Mouse (Mus musculus): ENCODE measurements around the gene Atp8b5.

The Atp8b5 gene

GRCm38 (mm10) chr4:43322336-43322735 is 55.4 kb downstream of the Atp8b5 start:
- DNase-seq (ENCODE audit: low spot score), result no peak

- DNase-seq (ENCODE audit: low spot score), result no peak
Measured at GRCm38 (mm10) chr4:43327118-43327517, 60.2 kb downstream of the Atp8b5 start.

- DNase-seq (ENCODE audit: low spot score), result no peak
Measured at GRCm38 (mm10) chr4:43334771-43335170, 67.8 kb downstream of the Atp8b5 start.

DNA sequence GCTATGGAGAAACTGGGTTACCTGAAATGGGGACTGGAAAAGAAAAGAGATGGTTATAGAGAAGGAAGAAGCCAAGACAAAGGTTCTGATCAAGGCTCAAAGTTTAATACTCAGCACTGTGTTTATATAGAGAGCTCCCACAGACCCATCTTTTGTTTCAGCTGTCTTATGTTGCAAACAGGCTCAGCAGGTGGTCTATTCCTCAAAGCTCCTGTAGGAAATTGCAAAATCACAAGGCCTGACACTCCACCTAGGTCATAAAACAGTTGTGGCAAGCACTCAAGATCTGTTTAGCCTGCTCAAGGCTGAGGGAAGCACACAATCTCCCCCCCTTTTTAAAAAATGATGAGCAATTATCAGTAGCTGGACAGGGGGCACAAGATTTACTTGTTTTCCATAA is 69.2 kb downstream of the Atp8b5 start:
- DNase-seq (ENCODE audit: low spot score), result no peak

DNA sequence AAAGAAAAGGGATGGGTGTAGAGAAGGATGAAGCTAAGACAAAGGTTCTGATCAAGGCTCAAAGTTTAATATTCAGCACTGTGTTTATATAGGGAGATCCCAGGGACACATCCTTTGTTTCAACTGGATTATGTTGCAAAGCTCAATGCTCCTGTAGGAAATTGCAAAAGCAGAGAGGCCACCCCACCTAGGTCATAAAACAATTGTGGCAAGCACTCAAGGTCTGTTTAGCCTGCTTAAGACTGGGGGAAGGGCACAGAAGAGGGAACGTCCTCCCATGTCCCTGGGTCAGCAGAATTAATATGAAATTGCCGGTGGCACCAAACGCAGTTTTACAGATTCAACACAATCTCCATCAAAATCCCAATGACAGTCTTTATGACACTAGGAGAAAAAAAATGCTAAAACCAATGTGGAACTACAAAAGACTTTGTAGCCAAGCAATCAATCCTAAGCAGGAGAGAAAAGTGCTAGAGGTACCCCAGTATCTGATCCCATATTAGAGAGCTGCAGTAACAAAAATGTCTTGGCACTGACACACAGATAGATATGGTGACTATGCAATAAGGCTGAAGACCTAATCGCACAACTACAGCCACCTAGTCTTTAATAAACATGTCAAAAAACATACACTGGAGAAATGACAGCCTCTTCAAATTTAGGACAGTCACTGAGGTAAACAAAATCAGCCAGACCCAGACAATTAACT is 73.3 kb downstream of the Atp8b5 start:
- no peak for DNase-seq (ENCODE audit: low spot score)

GRCm38 (mm10) chr4:43341276-43341891 is 74.4 kb downstream of the Atp8b5 start:
- DNase-seq (ENCODE audit: low spot score), result no peak

GRCm38 (mm10) chr4:43342443-43342842 is 75.5 kb downstream of the Atp8b5 start:
- no peak for DNase-seq (ENCODE audit: low spot score)

GRCm38 (mm10) chr4:43344932-43345331 is 78.0 kb downstream of the Atp8b5 start:
- DNase-seq (ENCODE audit: low spot score), result no peak

GRCm38 (mm10) chr4:43349206-43349605 is 82.2 kb downstream of the Atp8b5 start:
- DNase-seq (ENCODE audit: low spot score), result no peak

- no peak for DNase-seq (ENCODE audit: low spot score)
Measured at GRCm38 (mm10) chr4:43350038-43350560, 83.1 kb downstream of the Atp8b5 start.

GRCm38 (mm10) chr4:43353662-43354061 is 86.7 kb downstream of the Atp8b5 start:
- DNase-seq (ENCODE audit: low spot score), result no peak

DNA sequence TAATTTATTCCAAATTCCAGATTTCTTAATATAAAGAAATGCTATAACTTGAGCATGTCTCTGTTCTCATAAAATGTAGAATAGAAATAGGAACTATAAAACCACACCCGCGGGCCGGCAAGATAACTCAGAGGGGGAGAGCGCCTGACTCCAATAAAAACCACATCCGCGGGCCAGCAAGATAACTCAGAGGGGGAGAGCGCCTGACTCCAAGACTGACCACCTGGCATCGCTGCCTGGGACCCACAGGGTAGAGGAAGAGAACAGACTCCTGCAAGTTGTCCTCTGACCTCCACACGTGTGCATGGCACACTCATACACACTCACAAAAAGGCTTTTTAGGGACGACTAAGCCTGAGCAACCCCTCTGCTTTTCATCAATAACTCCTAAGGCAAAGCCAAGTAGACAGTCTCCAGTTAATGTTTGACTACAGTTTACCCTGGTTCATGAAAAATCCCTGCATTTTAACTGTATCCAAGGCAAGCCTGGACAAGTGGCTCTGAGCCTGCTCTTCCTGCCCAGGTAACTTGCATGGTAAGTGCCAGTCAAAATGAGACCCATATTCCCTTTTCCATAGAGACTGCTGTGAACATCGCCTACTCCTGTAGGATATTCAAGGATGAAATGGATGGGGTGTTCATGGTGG is 98.1 kb downstream of the Atp8b5 start:
- DNase-seq (ENCODE audit: low spot score), result no peak

DNA sequence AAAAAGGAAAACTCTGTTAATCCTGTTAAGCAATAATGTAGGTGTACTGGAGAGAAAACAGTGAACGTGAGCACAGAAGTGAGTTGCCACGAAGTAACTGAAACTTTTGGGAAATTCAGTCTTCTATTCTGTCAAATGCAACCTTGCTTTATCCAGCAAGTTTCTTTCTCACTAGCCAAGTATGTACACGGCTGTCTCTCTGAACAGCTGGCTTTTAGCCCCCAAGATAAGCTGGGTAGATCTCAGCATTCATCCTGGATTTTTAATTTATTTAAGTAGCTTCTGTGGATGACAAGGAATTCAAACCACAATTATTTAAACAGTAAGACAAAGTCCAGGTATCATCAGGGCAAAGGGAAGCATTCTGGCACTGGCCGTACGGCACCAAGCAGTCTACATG is 100.3 kb downstream of the Atp8b5 start:
- DNase-seq (ENCODE audit: low spot score), result no peak

DNA sequence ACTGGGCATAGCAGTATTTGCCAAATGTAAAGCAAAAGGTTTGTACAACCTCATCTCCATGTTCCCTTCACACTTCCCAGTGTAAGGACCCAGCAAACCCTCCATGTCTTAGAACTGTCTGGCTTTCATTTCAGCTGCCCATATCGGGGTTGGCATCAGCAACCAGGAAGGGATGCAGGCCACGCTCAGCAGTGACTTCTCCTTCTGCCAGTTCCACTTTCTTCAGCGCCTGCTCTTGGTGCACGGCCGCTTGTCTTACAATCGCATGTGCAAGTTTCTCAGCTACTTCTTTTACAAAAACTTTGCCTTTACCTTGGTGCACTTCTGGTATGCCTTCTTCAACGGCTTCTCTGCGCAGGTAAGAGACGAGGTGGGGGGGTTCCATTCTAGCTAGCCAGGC is 100.8 kb downstream of the Atp8b5 start:
- DNase-seq (ENCODE audit: low spot score), result no peak

GRCm38 (mm10) chr4:43371406-43371805 is 104.4 kb downstream of the Atp8b5 start:
- DNase-seq (ENCODE audit: low spot score), result no peak

- no peak for DNase-seq (ENCODE audit: low spot score)
Measured at GRCm38 (mm10) chr4:43372155-43372554, 105.2 kb downstream of the Atp8b5 start.

- no peak for DNase-seq (ENCODE audit: low spot score)
Measured at GRCm38 (mm10) chr4:43374266-43374665, 107.3 kb downstream of the Atp8b5 start.

DNA sequence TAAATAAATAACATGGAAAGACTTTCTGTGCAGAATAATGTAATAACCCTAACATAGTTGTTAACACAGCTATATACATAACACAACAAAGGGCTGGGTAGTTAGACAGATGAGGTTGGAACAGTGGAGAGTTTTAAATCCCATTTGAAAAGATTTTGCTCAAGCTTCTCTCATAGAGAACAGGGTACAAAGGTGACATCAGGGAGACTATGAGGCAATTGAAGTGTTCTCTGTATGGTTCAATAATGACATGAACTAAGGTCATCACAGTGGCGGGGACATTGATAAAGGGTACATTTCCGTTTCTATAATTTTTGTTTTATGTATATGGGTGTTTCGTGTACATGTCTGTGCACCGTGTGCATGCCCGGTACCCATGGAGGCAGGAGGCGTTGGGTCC is 112.6 kb downstream of the Atp8b5 start:
- DNase-seq (ENCODE audit: low spot score), result no peak

DNA sequence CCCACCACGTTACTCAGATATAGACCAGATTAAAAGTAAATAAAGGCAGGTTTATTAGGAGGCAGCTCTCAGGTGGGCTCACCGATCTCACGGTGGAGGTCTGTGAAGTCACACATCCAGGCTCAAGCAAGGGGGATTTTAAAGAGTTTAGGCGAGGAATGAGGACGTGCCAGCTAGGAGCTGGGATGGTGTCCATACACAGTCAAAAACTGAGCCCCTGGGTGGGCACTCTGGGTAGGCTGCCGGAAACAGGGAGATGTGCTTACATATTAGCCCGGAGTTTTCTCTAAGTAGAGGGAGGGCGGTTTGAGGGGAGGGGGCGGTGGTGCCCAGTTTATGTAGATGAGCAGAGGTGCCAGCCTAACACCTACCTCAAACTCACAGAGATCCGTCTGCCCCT is 114.0 kb downstream of the Atp8b5 start:
- no peak for DNase-seq (ENCODE audit: low spot score)

- peak; percentile 81 for DNase-seq (ENCODE audit: low spot score)
Measured at GRCm38 (mm10) chr4:43381408-43382154, 114.6 kb downstream of the Atp8b5 start, which contains the start of gene Rusc2. TSS of gene Rusc2 (plus strand) at chr4:43381979.

GRCm38 (mm10) chr4:43382155-43383020 is 115.4 kb downstream of the Atp8b5 start:
- no peak for DNase-seq (ENCODE audit: low spot score)
